Mouse (Mus musculus) limb, embryonic 14.5 days (tissue): ENCODE measurements at regions not wholly inside any gene's neighbourhood (a gene's known extent, or its start where the extent isn't known, plus 50 kb on each side); places are given as distances from the start of the nearest gene placed in this dataset.
A peak's percentile ranks its signal among the peaks of the same experiment; 100 is the strongest.
"Not testable (repeated sequence)": the region's sequence is repeated elsewhere in the genome, so short reads cannot be mapped to it uniquely, and the experiment has no call there.

ENCODE experiments used
- ATAC-seq: fragments of 200-750 bp; cut with Nextera tagmentation; 2 replicates; pipeline ENCODE4 v1.8.0; 2017; ENCODE audit warnings: low read depth, moderate number of reproducible peaks, moderate TSS enrichment; ENCODE audit not compliant: low FRiP score
- DNase-seq: peaks from one replicate; pipeline ENCODE4 v3.0.0-alpha.2; 2015; ENCODE audit warnings: low spot score
- H3K27ac ChIP-seq: fragments of 300-500 bp; sonication (generic); replicated peaks from 2 replicates; pipeline ENCODE4 v1.5.1; 2014; ENCODE audit warnings: low read depth, mild to moderate bottlenecking, low read length, moderate library complexity, mixed read lengths
- H3K27me3 ChIP-seq: fragments of 300-500 bp; sonication (generic); 2 replicates; pipeline ENCODE4 v1.6.1; 2014; ENCODE audit warnings: low read length, mixed read lengths; ENCODE audit not compliant: control insufficient read depth, insufficient read depth
- H3K36me3 ChIP-seq: fragments of 300-500 bp; sonication (generic); 2 replicates; pipeline ENCODE4 v1.6.1; 2014; ENCODE audit warnings: mild to moderate bottlenecking, low read length, moderate library complexity, mixed read lengths; ENCODE audit not compliant: control insufficient read depth, insufficient read depth
- H3K4me1 ChIP-seq: fragments of 300-500 bp; sonication (generic); 2 replicates; pipeline ENCODE4 v1.6.1; 2014; ENCODE audit warnings: antibody characterized with exemption, low read length, mixed read lengths; ENCODE audit not compliant: control insufficient read depth, insufficient read depth
- H3K4me2 ChIP-seq: fragments of 300-500 bp; sonication (generic); replicated peaks from 2 replicates; pipeline ENCODE4 v1.6.1; 2014; ENCODE audit warnings: low read depth, mild to moderate bottlenecking, low read length, moderate library complexity; ENCODE audit not compliant: severe bottlenecking
- H3K4me3 ChIP-seq: fragments of 300-500 bp; sonication (generic); replicated peaks from 2 replicates; pipeline ENCODE4 v1.5.1; 2014; ENCODE audit warnings: low read length
- H3K9ac ChIP-seq: fragments of 300-500 bp; sonication (generic); 2 replicates; pipeline ENCODE4 v1.6.1; 2014; ENCODE audit warnings: mild to moderate bottlenecking, low read depth, low read length, moderate library complexity; ENCODE audit not compliant: severe bottlenecking
- H3K9me3 ChIP-seq: fragments of 300-500 bp; sonication (generic); 2 replicates; pipeline ENCODE4 v1.6.1; 2016; ENCODE audit warnings: low read length; ENCODE audit not compliant: control insufficient read depth
- POLR2A ChIP-seq: fragments of 200-500 bp; IDR thresholded peaks from 2 replicates; pipeline ENCODE4 v1.8.0; 2012; ENCODE audit warnings: inconsistent platforms, mild to moderate bottlenecking, moderate library complexity, borderline replicate concordance; ENCODE audit not compliant: insufficient read depth, insufficient read length; ENCODE audit errors: extremely low read depth
- WGBS: fragments of 180-500 bp; shearing (Covaris S2); extraction: QIAGEN DNeasy Blood & Tissue Kit; methylation state at CpG from one replicate; pipeline ENCODE4 v1.1.7; 2014; 5-methylcytosine and 5-hydroxymethylcytosine counted together

- peak overlapping the region; percentile 20; the same call in 1 of the 2 replicates for H3K4me2 ChIP-seq
- no peaks in the 10 kb centered on the region for H3K36me3 ChIP-seq
- no peaks in the 10 kb centered on the region for H3K9me3 ChIP-seq
- H3K27me3 ChIP-seq: no peaks in the 10 kb centered on the region
- DNase-seq (no peak), ATAC-seq (peak; percentile 67)
- no peak overlapping the region for H3K27ac ChIP-seq
- no peaks in the 10 kb centered on the region for H3K4me1 ChIP-seq
- H3K4me3 ChIP-seq: no peak overlapping the region
- no peak for TF ChIP-seq POLR2A
- 5% methylated on average over 20 of the region's 20 CpGs for WGBS
- H3K9ac ChIP-seq: no peak overlapping the region
Observed at GRCm38 (mm10) chr17:15247546-15248416, 128.9 kb downstream of the Dll1 start.

DNA sequence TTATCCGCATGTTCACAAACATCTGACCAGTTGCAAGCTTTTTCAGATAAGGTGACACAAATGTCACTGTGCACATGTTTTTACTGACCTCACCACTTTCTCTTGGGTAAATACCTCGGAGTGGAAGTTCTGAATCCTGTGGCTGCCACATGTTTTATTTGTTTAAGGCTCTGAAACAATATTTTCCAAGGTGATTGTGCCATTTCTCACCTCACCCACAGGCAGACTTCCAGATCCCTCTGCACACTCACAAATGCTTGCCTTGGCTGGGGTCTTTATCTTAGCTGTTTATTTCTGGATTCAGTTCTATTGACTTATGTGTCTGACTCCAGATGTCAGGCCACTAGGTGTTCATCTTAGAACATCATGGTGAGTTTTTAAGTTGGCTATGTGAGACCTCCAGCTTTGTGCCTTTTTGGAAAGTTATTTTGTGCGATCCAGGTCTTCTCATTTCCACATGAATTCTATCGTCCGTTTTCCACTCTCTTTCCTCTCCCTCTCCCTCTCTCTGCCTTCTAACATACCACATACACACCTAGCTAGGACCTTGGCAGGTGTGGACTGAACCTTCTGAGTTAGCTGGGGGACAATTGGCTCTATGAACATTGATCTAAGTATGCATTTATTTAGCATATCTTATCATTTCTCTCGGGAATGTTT lies 133.6 kb downstream of the Dll1 start:
- WGBS: 73% methylated on average over 6 of the region's 6 CpGs
- no peak for TF ChIP-seq POLR2A
- no peak for ATAC-seq

DNA sequence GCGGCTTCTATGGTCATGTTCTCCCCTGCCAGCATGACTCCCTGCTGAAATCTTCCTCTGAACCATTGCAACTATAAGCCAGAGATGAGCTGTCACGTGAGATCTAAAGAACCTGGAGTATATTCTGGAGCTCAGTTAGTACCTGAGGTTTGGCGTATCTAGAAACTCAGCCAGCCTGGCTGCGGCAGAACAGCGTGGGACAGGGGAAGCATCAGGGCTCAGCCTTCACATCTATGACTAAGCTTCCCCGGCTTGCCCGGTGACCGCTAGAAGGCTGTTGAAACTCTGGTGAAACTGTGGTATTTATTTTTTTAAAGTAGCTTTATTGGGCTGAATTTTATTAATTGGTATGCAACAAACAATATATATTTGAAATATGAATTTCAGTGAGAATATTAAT lies 134.3 kb downstream of the Dll1 start:
- Histone ChIP-seq H3K4me1 (no peaks in the 10 kb centered on the region), H3K36me3 (no peaks in the 10 kb centered on the region), H3K27me3 (no peaks in the 10 kb centered on the region), H3K4me2 (no peak overlapping the region), H3K27ac (no peak overlapping the region), H3K9ac (no peak overlapping the region), H3K9me3 (no peaks in the 10 kb centered on the region), H3K4me3 (no peak overlapping the region)
- DNase-seq (no peak), ATAC-seq (no peak)
- WGBS: 78% methylated on average over 8 of the region's 8 CpGs
- TF ChIP-seq POLR2A: no peak

More for the DNA sequence above, 133.6 kb downstream of the Dll1 start:
- no peaks in the 10 kb centered on the region for H3K4me1 ChIP-seq
- no peaks in the 10 kb centered on the region for H3K9me3 ChIP-seq
- H3K36me3 ChIP-seq: no peaks in the 10 kb centered on the region
- H3K27me3 ChIP-seq: no peaks in the 10 kb centered on the region
- no peak for DNase-seq
- no peak overlapping the region for H3K27ac ChIP-seq
- no peak overlapping the region for H3K4me3 ChIP-seq
- no peak overlapping the region for H3K9ac ChIP-seq
- no peak overlapping the region for H3K4me2 ChIP-seq

DNA sequence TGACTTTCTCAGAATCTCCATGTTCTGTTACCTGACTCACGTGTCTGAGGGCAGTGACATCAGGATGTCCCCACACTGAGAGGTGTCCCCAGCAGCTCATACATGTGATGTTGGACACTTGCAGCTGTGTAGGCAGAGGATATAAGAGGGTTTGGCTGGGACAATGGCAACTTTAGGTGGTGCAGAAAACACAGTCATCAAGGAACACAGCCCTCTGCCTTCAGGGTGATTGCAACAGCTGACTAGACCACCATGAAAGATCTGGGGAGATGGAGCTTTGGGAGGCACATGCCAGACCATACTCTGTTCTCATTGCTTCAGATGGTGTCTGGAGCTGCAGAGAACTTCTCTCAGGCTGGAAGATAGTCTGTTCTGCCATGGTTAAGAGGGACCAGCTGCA lies 135.2 kb downstream of the Dll1 start:
- WGBS: 90% methylated on average over 1 of the region's 1 CpGs
- no peak overlapping the region for H3K27ac ChIP-seq
- no peak overlapping the region for H3K4me2 ChIP-seq
- TF ChIP-seq POLR2A: no peak
- no peaks in the 10 kb centered on the region for H3K9me3 ChIP-seq
- no peak overlapping the region for H3K4me3 ChIP-seq
- no peak overlapping the region for H3K9ac ChIP-seq
- ATAC-seq (no peak), DNase-seq (no peak)
- no peaks in the 10 kb centered on the region for H3K27me3 ChIP-seq
- no peaks in the 10 kb centered on the region for H3K4me1 ChIP-seq
- no peaks in the 10 kb centered on the region for H3K36me3 ChIP-seq

DNA sequence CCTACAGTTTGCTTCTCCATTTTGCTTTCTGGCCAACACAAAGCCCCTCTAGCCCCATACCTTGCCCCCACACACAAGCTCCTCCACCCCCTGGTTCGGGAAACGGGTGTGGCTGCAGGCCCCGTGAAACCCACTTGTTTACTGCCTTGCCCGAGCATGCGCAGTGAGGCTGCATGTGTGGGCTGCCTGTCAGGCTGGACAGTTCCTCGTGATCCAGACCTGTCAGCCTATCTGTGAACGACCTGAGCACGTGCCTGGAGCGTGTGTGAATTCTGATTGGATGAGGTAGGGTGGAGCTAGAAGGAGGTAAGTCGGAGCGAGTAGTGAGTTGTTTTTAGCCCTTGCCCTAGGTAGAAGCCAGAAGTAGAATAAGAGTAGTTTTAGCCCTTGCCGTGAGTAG lies 136.0 kb downstream of the Dll1 start:
- H3K4me2 ChIP-seq, H3K27ac ChIP-seq, DNase-seq, H3K9ac ChIP-seq, H3K4me3 ChIP-seq, H3K9me3 ChIP-seq, H3K4me1 ChIP-seq, H3K27me3 ChIP-seq, H3K36me3 ChIP-seq, ATAC-seq: not testable (repeated sequence)
- WGBS: 63% methylated on average over 12 of the region's 12 CpGs
